Mouse (Mus musculus): Measurements from ENCODE around the gene Plb1. TPM values are rescaled to one million over a fixed set of nuclear protein-coding genes. Genes with fewer than 3 reads are reported as not detected.

Gene Plb1
- polyA plus RNA-seq, 1 experiment: 0.05 TPM

GRCm38 (mm10) chr5:32280066-32280465, 47.6 kb downstream of the Plb1 start:
- no peak for TF ChIP-seq E2F4 (IDR thresholded peaks at IDR 0.05; ENCODE audit: insufficient read depth)
- no peak for TF ChIP-seq POLR2A (IDR thresholded peaks at IDR 0.05; ENCODE audit: insufficient read length, low read depth)
- TF ChIP-seq MAX (IDR thresholded peaks at IDR 0.05; ENCODE audit: low read depth): no peak
- TF ChIP-seq REST (IDR thresholded peaks at IDR 0.05; ENCODE audit: insufficient read depth, insufficient read length): no peak
- no peak for TF ChIP-seq SRF (IDR thresholded peaks at IDR 0.05; ENCODE audit: control insufficient read depth, insufficient read length, low read depth)
- TF ChIP-seq TCF3 (IDR thresholded peaks at IDR 0.05; ENCODE audit: insufficient read length, low read depth): no peak
- TF ChIP-seq POLR2AphosphoS2 (IDR thresholded peaks at IDR 0.05; ENCODE audit: insufficient read length, low read depth): no peak
- TF ChIP-seq CEBPB (IDR thresholded peaks at IDR 0.05; ENCODE audit: insufficient read depth, poor library complexity, severe bottlenecking): no peak
- TF ChIP-seq MYOD1 (IDR thresholded peaks at IDR 0.05; ENCODE audit: control insufficient read depth in 1 of 3, insufficient read length in 2 of 3, low read depth in 2 of 3): no peak
- no peak for TF ChIP-seq USF1 (IDR thresholded peaks at IDR 0.05; ENCODE audit: low read depth)
- TF ChIP-seq TCF12 (IDR thresholded peaks at IDR 0.05; ENCODE audit: insufficient read depth, poor library complexity, severe bottlenecking): no peak
- no peak overlapping the region for H3K4me2 ChIP-seq (ENCODE audit: low read depth)

GRCm38 (mm10) chr5:32282345-32282744, 49.8 kb downstream of the Plb1 start:
- peaks cover 10% of the 10 kb centered on the region for H3K27me3 ChIP-seq (ENCODE audit: control insufficient read depth, insufficient read depth, insufficient read length)
- H3ac ChIP-seq (ENCODE audit: control insufficient read depth, insufficient read length): no peak overlapping the region
- TF ChIP-seq E2F4 (IDR thresholded peaks at IDR 0.05; ENCODE audit: insufficient read depth): no peak
- no peak for TF ChIP-seq CEBPB (IDR thresholded peaks at IDR 0.05; ENCODE audit: insufficient read depth, poor library complexity, severe bottlenecking)
- no peak for TF ChIP-seq TCF12 (IDR thresholded peaks at IDR 0.05; ENCODE audit: insufficient read depth, poor library complexity, severe bottlenecking)
- no peak for TF ChIP-seq USF1 (IDR thresholded peaks at IDR 0.05; ENCODE audit: low read depth)
- TF ChIP-seq TCF3 (IDR thresholded peaks at IDR 0.05; ENCODE audit: insufficient read length, low read depth): no peak
- no peak for TF ChIP-seq SRF (IDR thresholded peaks at IDR 0.05; ENCODE audit: control insufficient read depth, insufficient read length, low read depth)
- no peaks in the 10 kb centered on the region for H3K36me3 ChIP-seq (ENCODE audit: control insufficient read depth, insufficient read depth)
- no peak overlapping the region for H3K4me2 ChIP-seq (ENCODE audit: low read depth)
- H3K4me3 ChIP-seq: no peak overlapping the region
- H3K79me2 ChIP-seq (ENCODE audit: control insufficient read depth, insufficient read depth): no peaks in the 10 kb centered on the region

More at GRCm38 (mm10) chr5:32280066-32280465, 47.6 kb downstream of the Plb1 start:
- peaks cover 6% of the 10 kb centered on the region for H3K27me3 ChIP-seq (ENCODE audit: control insufficient read depth, insufficient read depth, insufficient read length)
- H3K79me2 ChIP-seq (ENCODE audit: control insufficient read depth, insufficient read depth): no peaks in the 10 kb centered on the region
- no peak overlapping the region for H3K4me3 ChIP-seq
- H3K36me3 ChIP-seq (ENCODE audit: control insufficient read depth, insufficient read depth): no peaks in the 10 kb centered on the region
- no peak overlapping the region for H3ac ChIP-seq (ENCODE audit: control insufficient read depth, insufficient read length)

- Histone ChIP-seq H3K36me3 (ENCODE audit: control insufficient read depth, insufficient read depth) (no peaks in the 10 kb centered on the region), H3K4me3 (no peak overlapping the region), H3K27me3 (ENCODE audit: control insufficient read depth, insufficient read depth, insufficient read length) (peaks cover 10% of the 10 kb centered on the region), H3K4me2 (ENCODE audit: low read depth) (no peak overlapping the region), H3K79me2 (ENCODE audit: control insufficient read depth, insufficient read depth) (no peaks in the 10 kb centered on the region), H3ac (ENCODE audit: control insufficient read depth, insufficient read length) (no peak overlapping the region)
- no peak for TF ChIP-seq MYOG (IDR thresholded peaks at IDR 0.05; ENCODE audit: control insufficient read depth in 1 of 3, insufficient read depth in 1 of 3, insufficient read length in 2 of 3, low read depth in 2 of 3)
- no peak for TF ChIP-seq SRF (IDR thresholded peaks at IDR 0.05; ENCODE audit: control insufficient read depth, insufficient read length, low read depth)
- no peak for TF ChIP-seq CEBPB (IDR thresholded peaks at IDR 0.05; ENCODE audit: insufficient read depth, poor library complexity, severe bottlenecking)
- no peak for TF ChIP-seq E2F4 (IDR thresholded peaks at IDR 0.05; ENCODE audit: insufficient read depth)
- no peak for TF ChIP-seq MYOD1 (IDR thresholded peaks at IDR 0.05; ENCODE audit: control insufficient read depth in 1 of 3, insufficient read length in 2 of 3, low read depth in 2 of 3)
- TF ChIP-seq POLR2A (IDR thresholded peaks at IDR 0.05; ENCODE audit: insufficient read length, low read depth): no peak
- no peak for TF ChIP-seq USF1 (IDR thresholded peaks at IDR 0.05; ENCODE audit: low read depth)
- TF ChIP-seq POLR2AphosphoS2 (IDR thresholded peaks at IDR 0.05; ENCODE audit: insufficient read length, low read depth): no peak
- no peak for TF ChIP-seq TCF3 (IDR thresholded peaks at IDR 0.05; ENCODE audit: insufficient read length, low read depth)
- TF ChIP-seq REST (IDR thresholded peaks at IDR 0.05; ENCODE audit: insufficient read depth, insufficient read length): no peak
- no peak for TF ChIP-seq MAX (IDR thresholded peaks at IDR 0.05; ENCODE audit: low read depth)
- TF ChIP-seq TCF12 (IDR thresholded peaks at IDR 0.05; ENCODE audit: insufficient read depth, poor library complexity, severe bottlenecking): no peak
These were observed 50.9 kb downstream of the Plb1 start for GRCm38 (mm10) chr5:32283457-32283856.

GRCm38 (mm10) chr5:32286315-32286714, 53.8 kb downstream of the Plb1 start:
- H3K36me3 ChIP-seq (ENCODE audit: control insufficient read depth, insufficient read depth): no peaks in the 10 kb centered on the region
- no peak overlapping the region for H3K4me2 ChIP-seq (ENCODE audit: low read depth)
- no peak overlapping the region for H3K4me3 ChIP-seq
- peaks cover 25% of the 10 kb centered on the region for H3K27me3 ChIP-seq (ENCODE audit: control insufficient read depth, insufficient read depth, insufficient read length)
- H3K79me2 ChIP-seq (ENCODE audit: control insufficient read depth, insufficient read depth): no peaks in the 10 kb centered on the region
- H3ac ChIP-seq (ENCODE audit: control insufficient read depth, insufficient read length): no peak overlapping the region
- TF ChIP-seq CEBPB (IDR thresholded peaks at IDR 0.05; ENCODE audit: insufficient read depth, poor library complexity, severe bottlenecking): no peak
- no peak for TF ChIP-seq MAX (IDR thresholded peaks at IDR 0.05; ENCODE audit: low read depth)
- TF ChIP-seq POLR2A (IDR thresholded peaks at IDR 0.05; ENCODE audit: insufficient read length, low read depth): no peak
- TF ChIP-seq USF1 (IDR thresholded peaks at IDR 0.05; ENCODE audit: low read depth): no peak
- TF ChIP-seq POLR2AphosphoS2 (IDR thresholded peaks at IDR 0.05; ENCODE audit: insufficient read length, low read depth): no peak
- TF ChIP-seq REST (IDR thresholded peaks at IDR 0.05; ENCODE audit: insufficient read depth, insufficient read length): no peak
- TF ChIP-seq TCF12 (IDR thresholded peaks at IDR 0.05; ENCODE audit: insufficient read depth, poor library complexity, severe bottlenecking): no peak
- TF ChIP-seq TCF3 (IDR thresholded peaks at IDR 0.05; ENCODE audit: insufficient read length, low read depth): no peak
- TF ChIP-seq E2F4 (IDR thresholded peaks at IDR 0.05; ENCODE audit: insufficient read depth): no peak
- no peak for TF ChIP-seq SRF (IDR thresholded peaks at IDR 0.05; ENCODE audit: control insufficient read depth, insufficient read length, low read depth)
- no peak for TF ChIP-seq MYOG (IDR thresholded peaks at IDR 0.05; ENCODE audit: control insufficient read depth in 1 of 3, insufficient read depth in 1 of 3, insufficient read length in 2 of 3, low read depth in 2 of 3)
- TF ChIP-seq MYOD1 (IDR thresholded peaks at IDR 0.05; ENCODE audit: control insufficient read depth in 1 of 3, insufficient read length in 2 of 3, low read depth in 2 of 3): no peak

GRCm38 (mm10) chr5:32288021-32288420, 55.5 kb downstream of the Plb1 start:
- Histone ChIP-seq H3K79me2 (ENCODE audit: control insufficient read depth, insufficient read depth) (no peaks in the 10 kb centered on the region), H3K4me3 (no peak overlapping the region), H3K36me3 (ENCODE audit: control insufficient read depth, insufficient read depth) (no peaks in the 10 kb centered on the region), H3K4me2 (ENCODE audit: low read depth) (no peak overlapping the region), H3K27me3 (ENCODE audit: control insufficient read depth, insufficient read depth, insufficient read length) (peaks cover 25% of the 10 kb centered on the region), H3ac (ENCODE audit: control insufficient read depth, insufficient read length) (no peak overlapping the region)
- TF ChIP-seq TCF12 (IDR thresholded peaks at IDR 0.05; ENCODE audit: insufficient read depth, poor library complexity, severe bottlenecking): no peak
- no peak for TF ChIP-seq MAX (IDR thresholded peaks at IDR 0.05; ENCODE audit: low read depth)
- no peak for TF ChIP-seq POLR2AphosphoS2 (IDR thresholded peaks at IDR 0.05; ENCODE audit: insufficient read length, low read depth)

Measured in myocyte (in vitro differentiated cells).